Mouse (Mus musculus) megakaryocyte, adult 5-6 weeks (primary cell): ENCODE data around the gene Syt12. TPM values are rescaled to one million over a fixed set of nuclear protein-coding genes. Genes with fewer than 3 reads are reported as not detected.
A peak's percentile ranks its signal among the peaks of the same experiment; 100 is the strongest.

Experiments used
- ATAC-seq: 2 replicates; pipeline ENCODE4 v1.8.0; 2016; ENCODE audit warnings: mild to moderate bottlenecking, inconsistent platforms; ENCODE audit not compliant: poor library complexity, severe bottlenecking
- total RNA-seq, 2 experiments: library from RNA; stranded (forward) in 1 of 2; stranded (reverse) in 1 of 2; fragments of 153-499, 151-499 nt in 1 of 2; fragments of 221-1000, 200-1000 nt in 1 of 2; gene quantifications; 2 replicates each; pipeline versions ENCODE4 v1.2.3 to v1.2.4; 2015 to 2017

The Syt12 gene
- total RNA-seq, 2 experiments from 2014 or later, result not detected

DNA sequence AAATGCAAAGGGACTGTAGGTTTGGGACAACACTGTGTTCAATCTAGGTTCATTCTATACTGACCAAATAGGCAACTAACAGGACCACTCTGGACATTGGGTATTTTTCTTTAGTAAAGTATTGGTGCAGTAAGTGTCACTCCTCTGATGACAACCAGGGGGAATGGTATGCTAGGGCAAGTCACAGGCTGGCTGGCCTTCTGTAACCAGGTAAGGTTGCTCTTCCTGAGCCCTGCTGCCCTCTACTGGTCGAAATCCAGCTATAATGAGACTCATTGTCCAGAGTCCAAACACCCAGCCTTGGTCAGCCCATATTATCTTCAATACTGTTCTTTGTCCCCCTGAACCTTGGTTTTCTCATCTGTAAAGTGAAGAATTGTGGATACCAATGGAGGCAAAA is 60.1 kb downstream of the Syt12 start:
- peak; percentile 88 for ATAC-seq

DNA sequence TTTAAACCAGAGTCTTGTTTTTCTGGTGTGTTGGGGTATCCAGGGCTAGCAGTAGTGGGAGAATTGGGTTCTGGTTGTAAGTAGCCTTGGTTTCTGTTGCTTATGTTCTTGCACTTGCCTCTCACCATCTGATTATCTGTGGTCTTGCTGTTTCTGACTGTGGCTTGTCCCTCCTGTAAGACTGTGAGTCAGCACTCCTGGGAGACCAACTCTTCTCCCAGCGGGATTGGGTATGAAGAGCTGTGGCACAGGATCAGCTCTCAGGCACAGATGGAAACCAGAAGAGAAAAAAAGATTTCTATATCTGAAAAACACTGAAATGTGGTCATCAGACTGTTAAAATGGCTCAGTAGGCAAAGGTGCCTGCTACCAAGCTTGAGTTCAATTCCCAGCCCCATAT is 62.6 kb downstream of the Syt12 start:
- no peak for ATAC-seq

DNA sequence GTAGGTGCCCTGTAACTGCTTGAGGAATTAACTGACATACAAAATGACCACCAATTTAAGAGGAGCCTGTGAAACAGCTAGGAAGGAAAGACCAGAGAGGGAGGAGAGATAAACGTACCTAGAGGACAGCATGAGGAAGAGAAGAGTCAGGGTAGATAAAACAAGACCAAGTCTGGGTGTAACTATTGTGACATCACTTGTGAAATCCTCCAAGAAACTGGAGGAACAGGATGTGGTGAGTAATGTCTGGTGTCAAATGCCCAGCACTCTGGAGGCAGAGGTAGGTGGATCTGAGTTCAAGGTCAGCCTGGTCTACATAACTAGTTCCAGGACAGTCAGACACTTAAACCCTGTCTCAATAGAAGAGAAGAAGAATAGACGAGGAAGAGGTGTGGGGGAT is 68.2 kb downstream of the Syt12 start:
- ATAC-seq, result peak; percentile 99

DNA sequence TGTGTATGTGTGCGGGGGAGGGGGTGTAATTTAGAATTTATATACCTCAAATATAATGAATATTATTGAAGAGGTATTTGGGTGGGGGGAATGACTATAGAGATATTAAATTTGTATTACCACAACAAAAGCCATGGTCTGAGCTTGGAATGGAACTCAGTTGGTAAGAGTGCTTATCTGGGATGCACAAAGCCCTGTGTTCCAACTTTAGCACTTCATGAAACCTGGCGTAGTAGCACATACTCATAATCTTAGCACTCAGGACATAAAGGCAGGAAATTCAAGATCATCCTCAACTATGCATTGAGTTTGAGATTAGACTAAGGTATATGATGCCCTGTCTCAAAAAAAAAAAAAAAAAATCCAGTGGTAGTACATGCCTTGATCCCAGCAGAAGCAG is 72.4 kb downstream of the Syt12 start:
- no peak for ATAC-seq

DNA sequence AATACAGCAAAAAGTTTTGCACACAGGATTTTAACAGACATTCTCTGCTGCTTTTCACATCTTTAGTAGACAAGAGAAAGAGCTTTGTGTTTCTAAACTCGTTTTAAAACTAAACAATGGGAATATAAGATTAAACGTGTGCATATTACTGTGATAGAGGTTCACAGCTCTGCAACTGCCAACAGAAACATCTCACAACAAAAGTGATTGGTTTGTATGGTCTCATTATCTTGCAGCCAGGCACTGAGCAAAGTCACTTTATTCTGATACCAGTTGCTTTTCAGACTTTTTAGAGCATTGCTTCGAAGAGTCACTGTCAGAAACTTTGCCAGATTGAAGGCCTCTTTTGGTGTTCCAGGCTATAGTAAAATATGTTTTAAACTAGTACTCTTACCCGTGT is 78.3 kb downstream of the Syt12 start:
- no peak for ATAC-seq

DNA sequence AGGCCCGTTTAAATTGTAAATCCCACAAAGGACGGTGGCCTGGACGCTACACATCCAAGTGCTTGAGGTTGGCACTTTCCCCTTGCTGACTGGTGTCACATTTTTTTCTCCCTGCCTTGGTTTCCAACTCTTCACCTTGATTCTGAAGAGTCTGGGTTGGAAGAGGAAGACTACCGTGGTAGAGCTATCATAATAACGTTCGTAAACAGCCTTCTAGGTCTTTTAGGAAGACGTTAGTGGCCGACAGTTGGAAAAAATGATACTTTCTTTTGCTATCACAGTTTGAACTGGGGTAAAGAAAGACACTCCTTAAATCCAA is 78.7 kb downstream of the Syt12 start:
- no peak for ATAC-seq

DNA sequence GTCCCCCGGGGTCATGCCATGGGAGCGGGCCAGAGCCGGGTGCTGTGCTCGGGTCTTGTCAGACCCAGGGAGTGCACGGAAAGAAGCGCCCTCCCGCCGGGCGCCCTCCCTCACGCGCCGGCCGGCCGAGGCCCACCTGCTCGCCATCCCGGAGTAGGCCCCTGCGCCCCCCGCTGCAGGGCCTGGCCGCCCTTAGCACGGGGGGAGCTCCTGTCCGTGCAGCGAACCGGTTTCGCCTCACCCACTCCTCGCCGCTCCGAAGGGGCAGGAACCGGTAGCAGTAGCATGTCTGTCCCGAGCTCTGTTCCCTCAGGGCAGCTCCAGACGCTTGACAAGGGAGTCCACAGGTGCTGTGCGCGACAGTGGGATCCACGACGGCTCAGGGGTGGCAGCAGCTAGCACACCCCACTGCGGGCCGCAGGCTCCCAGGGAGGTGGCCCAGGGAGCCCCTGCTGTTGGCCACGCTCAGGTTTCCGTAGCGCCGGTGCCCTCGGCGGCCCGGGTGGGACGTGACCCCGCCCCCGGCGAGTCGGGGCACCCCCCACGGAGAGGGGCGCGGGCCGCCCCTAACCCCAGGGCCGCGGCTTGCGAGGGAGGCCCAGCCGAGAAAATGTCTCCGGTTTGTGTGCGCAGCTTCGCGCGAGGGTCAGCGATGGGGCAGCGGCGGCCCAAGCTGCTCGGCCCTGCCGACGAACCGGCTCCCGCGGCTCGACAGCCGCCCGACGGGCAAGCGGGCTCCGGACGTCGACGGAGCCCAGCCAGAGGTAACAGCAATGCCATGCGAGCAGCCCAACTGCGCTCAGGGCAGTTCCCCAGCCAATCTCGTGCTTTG is 79.2 kb downstream of the Syt12 start, which contains the start of gene Kdm2a:
Gene Kdm2a (minus strand): TSS at position 488 of the 832 bp plus-strand sequence.
- ATAC-seq, result peak; percentile 8; the same call in 1 of the 2 replicates

DNA sequence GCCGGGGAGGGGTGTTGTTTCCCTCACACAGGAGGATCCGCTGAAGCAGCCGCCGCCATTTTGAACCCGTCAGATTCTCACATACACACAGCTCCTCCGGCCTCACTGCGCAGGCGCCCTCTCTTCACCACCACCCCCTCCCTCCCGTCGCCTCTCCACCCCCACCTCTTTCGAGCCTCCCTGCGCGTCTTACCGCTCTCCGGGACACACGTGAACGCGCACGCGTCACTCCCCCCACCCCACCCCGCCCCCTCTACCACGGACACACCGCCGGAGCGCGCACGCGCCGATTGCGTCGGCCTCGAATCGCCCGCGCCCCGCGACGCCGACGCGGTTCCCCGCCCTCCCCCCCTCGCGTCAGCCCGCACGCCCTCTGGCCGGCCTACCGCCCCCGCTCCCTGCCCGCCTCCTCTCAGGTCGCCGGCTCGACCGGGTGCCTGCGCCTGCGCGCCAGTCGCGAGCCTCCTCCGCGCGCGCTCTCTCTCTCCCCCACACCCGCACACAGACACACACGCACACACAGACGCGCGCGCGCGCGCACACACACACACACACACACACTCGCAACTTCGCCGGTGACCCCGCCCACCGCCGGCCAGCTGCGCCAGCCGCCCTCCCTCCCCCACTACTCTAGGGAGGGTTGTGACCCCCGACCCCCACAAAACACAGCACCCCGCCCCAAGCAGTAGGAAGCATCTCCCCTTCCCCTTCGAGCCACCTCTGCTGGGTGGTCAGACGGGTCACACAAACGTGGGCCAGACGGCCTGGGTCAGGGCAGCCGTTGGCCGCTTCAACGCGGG is 80.0 kb downstream of the Syt12 start:
- peak; percentile 91 for ATAC-seq

DNA sequence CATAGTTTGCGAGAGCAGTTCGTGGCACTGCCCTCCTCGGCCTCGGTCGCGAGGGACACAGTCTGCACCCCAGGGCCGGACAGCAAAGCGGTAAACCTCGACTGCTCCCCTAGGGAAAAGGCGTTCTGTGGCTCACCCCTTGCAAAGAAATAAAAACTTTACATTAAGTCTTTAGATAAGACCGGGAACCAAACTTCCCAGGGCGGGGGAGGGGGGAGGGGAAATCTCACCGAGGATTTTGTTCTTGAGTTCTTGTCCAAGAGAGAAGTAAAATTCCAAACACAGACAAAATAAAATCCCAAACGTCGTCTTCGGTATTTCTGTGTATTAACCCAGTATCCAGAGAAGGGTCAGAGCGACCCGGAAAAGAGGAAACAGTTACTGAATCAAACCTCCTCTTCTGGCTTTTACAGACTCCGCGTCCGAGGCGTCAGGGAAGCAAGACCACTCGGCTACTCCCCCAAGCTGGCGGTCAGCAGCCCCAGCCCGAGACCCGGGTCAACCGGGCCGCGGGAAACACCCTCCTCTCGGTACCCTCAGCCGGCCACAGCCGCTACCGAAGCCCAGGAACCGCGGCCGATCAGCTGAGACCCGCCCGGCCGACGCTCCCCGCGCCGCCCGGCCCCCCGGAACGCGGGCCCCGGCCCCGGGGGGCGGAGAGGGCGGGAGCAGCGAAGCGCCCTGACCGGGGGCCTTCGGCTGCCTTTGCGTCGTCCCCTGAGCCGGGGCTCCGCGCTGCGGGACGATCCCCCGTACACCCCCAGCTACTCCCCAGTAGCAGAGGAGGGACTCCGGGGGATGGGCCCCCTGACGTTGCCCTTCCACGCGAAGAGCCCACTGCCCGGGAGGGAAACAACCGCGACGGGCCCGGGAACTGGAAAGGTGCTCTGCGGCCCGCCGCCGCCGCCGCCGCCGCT is 80.9 kb downstream of the Syt12 start:
- 0 out of 2 replicates have a peak, but pooled peaks have one; percentile 12 for ATAC-seq

Other genes with a start within 250 kb of the Syt12 start
- 98.9 and 105 TPM in 2 replicates for gene Pold4, start 245.5 kb downstream of the Syt12 start, total RNA-seq (2015)
- 102 and 122 TPM in 2 replicates for gene Pold4, start 245.5 kb downstream of the Syt12 start, total RNA-seq (2017)
- 15.9 and 16.5 TPM in 2 replicates for gene Ssh3, start 208.3 kb downstream of the Syt12 start, total RNA-seq (2015)
- gene Ssh3, start 208.3 kb downstream of the Syt12 start, total RNA-seq (2017), result 17.2 and 19.8 TPM in 2 replicates
- gene Ankrd13d, start 194.3 kb downstream of the Syt12 start, total RNA-seq (2015), result 6.5 and 7.2 TPM in 2 replicates
- 8.7 and 10.5 TPM in 2 replicates for gene Ankrd13d, start 194.3 kb downstream of the Syt12 start, total RNA-seq (2017)
- 278 TPM in 2 replicates for gene Grk2, start 171.2 kb downstream of the Syt12 start, total RNA-seq (2015)
- gene Grk2, start 171.2 kb downstream of the Syt12 start, total RNA-seq (2017), result 231 and 296 TPM in 2 replicates
- gene Kdm2a, start 79.2 kb downstream of the Syt12 start, total RNA-seq (2015), result 60.4 and 63.0 TPM in 2 replicates
- gene Kdm2a, start 79.2 kb downstream of the Syt12 start, total RNA-seq (2017), result 54.7 and 72.5 TPM in 2 replicates
- not detected in 2 replicates for gene Rhod, start 38.0 kb downstream of the Syt12 start, total RNA-seq (2015)
- not detected in 2 replicates for gene Rhod, start 38.0 kb downstream of the Syt12 start, total RNA-seq (2017)
- not detected in 2 replicates for gene 2010003K11Rik, start 21.1 kb upstream of the Syt12 start, total RNA-seq (2015)
- not detected in 2 replicates for gene 2010003K11Rik, start 21.1 kb upstream of the Syt12 start, total RNA-seq (2017)
- gene Pcx, start 33.0 kb upstream of the Syt12 start, total RNA-seq (2015), result 0.22 and 0.64 TPM in 2 replicates
- 0.62 and 0.69 TPM in 2 replicates for gene Pcx, start 33.0 kb upstream of the Syt12 start, total RNA-seq (2017)
- 0.09 and 0.30 TPM in 2 replicates for gene Lrfn4, start 138.2 kb upstream of the Syt12 start, total RNA-seq (2015)
- 0.29 and 0.65 TPM in 2 replicates for gene Lrfn4, start 138.2 kb upstream of the Syt12 start, total RNA-seq (2017)
- 18.4 and 23.4 TPM in 2 replicates for gene Rce1, start 148.2 kb upstream of the Syt12 start, total RNA-seq (2015)
- 12.4 and 20.0 TPM in 2 replicates for gene Rce1, start 148.2 kb upstream of the Syt12 start, total RNA-seq (2017)
- not detected in 2 replicates for gene Gm960, start 221.2 kb upstream of the Syt12 start, total RNA-seq (2015)
- not detected in 2 replicates for gene Gm960, start 221.2 kb upstream of the Syt12 start, total RNA-seq (2017)
- gene Sptbn2, start 233.7 kb upstream of the Syt12 start, total RNA-seq (2015), result not detected in 2 replicates
- not detected in 2 replicates for gene Sptbn2, start 233.7 kb upstream of the Syt12 start, total RNA-seq (2017)